Mouse (Mus musculus) bone marrow macrophage, adult 2 months (primary cell): ENCODE data around the gene Slc38a7.
"Not testable (repeated sequence)": the region's sequence is repeated elsewhere in the genome, so short reads cannot be mapped to it uniquely, and the experiment has no call there.

ENCODE experiments used
- CTCF ChIP-seq: IDR thresholded peaks from 2 replicates; pipeline ENCODE4 v1.5.1; 2012; ENCODE audit warnings: low read depth, mild to moderate bottlenecking, low read length, moderate library complexity
- POLR2A ChIP-seq: IDR thresholded peaks from 2 replicates; pipeline ENCODE4 v1.6.1; 2012; ENCODE audit warnings: mild to moderate bottlenecking, low read depth, low read length, borderline replicate concordance

GRCm38 (mm10) chr8:95795333-95796061, 57.8 kb downstream of the Slc38a7 start:
- TF ChIP-seq CTCF, POLR2A: not testable (repeated sequence)
